Mouse (Mus musculus) embryonic facial prominence, embryonic 15.5 days (tissue): ENCODE measurements around the gene Atp1a4. TPM values are rescaled to one million over a fixed set of nuclear protein-coding genes. Genes with fewer than 3 reads are reported as not detected.
A peak's percentile ranks its signal among the peaks of the same experiment; 100 is the strongest.

Source experiments
- ATAC-seq: fragments of 200-750 bp; cut with Nextera tagmentation; 2 replicates; pipeline ENCODE4 v1.8.0; 2017; ENCODE audit warnings: low read depth, moderate TSS enrichment; ENCODE audit not compliant: insufficient number of reproducible peaks, low FRiP score, low TSS enrichment
- H3K27ac ChIP-seq: fragments of 300-500 bp; sonication (generic); replicated peaks from 2 replicates; pipeline ENCODE4 v1.5.1; 2015; ENCODE audit warnings: mild to moderate bottlenecking, inconsistent platforms
- H3K27me3 ChIP-seq: fragments of 300-500 bp; sonication (generic); 2 replicates; pipeline ENCODE4 v1.6.1; 2015; ENCODE audit warnings: inconsistent platforms
- H3K36me3 ChIP-seq: fragments of 300-500 bp; sonication (generic); 2 replicates; pipeline ENCODE4 v1.6.1; 2015; ENCODE audit warnings: mild to moderate bottlenecking, inconsistent platforms
- H3K4me1 ChIP-seq: fragments of 300-500 bp; sonication (generic); 2 replicates; pipeline ENCODE4 v1.6.1; 2015; ENCODE audit warnings: inconsistent platforms
- H3K4me2 ChIP-seq: fragments of 300-500 bp; sonication (generic); replicated peaks from 2 replicates; pipeline ENCODE4 v1.6.1; 2015; ENCODE audit warnings: mild to moderate bottlenecking, inconsistent platforms
- H3K4me3 ChIP-seq: fragments of 300-500 bp; sonication (generic); replicated peaks from 2 replicates; pipeline ENCODE4 v1.5.1; 2015; ENCODE audit warnings: mild to moderate bottlenecking, inconsistent platforms
- H3K9ac ChIP-seq: fragments of 300-500 bp; sonication (generic); 2 replicates; pipeline ENCODE4 v1.6.1; 2015; ENCODE audit warnings: inconsistent platforms
- H3K9me3 ChIP-seq: fragments of 300-500 bp; sonication (generic); replicated peaks from 2 replicates; pipeline ENCODE4 v1.6.1; 2016; ENCODE audit warnings: inconsistent platforms
- WGBS: fragments of 180-500 bp; shearing (Covaris S2); methylation state at CpG from one replicate; pipeline ENCODE4 v1.1.7; 2015; 5-methylcytosine and 5-hydroxymethylcytosine counted together
- polyA plus RNA-seq: library from polyadenylated mRNA; unstranded; fragments of >200 nt; fragmentation: Nextera tagmentation; extraction: Ambion mirVana; gene quantifications from 2 replicates; pipeline ENCODE4 v1.2.1, GENCODE M21; 2015

Atp1a4 gene
- not detected in 2 replicates for polyA plus RNA-seq

GRCm38 (mm10) chr1:172258314-172258713 lies at the start of gene Atp1a4:
Gene Atp1a4 (minus strand): TSS chr1:172258414.
- Histone ChIP-seq H3K27me3 (no peaks in the 10 kb centered on the region), H3K9ac (no peak within 1 kb of the TSS), H3K9me3 (no peaks in the 10 kb centered on the region), H3K36me3 (no peaks in the 10 kb centered on the region), H3K4me3 (no peak within 1 kb of the TSS), H3K4me2 (no peak within 1 kb of the TSS), H3K27ac (no peak within 1 kb of the TSS), H3K4me1 (no peaks in the 10 kb centered on the region)
- WGBS = 86% methylated on average over 6 of the region's 6 CpGs
- ATAC-seq = no peak

GRCm38 (mm10) chr1:172307936-172308335 lies 49.7 kb upstream of the Atp1a4 start:
- Histone ChIP-seq H3K27ac (peak overlapping the region; percentile 48; the same call in 1 of the 2 replicates), H3K4me2 (no peak overlapping the region), H3K4me1 (peaks cover 36% of the 10 kb centered on the region), H3K27me3 (no peaks in the 10 kb centered on the region), H3K9me3 (no peaks in the 10 kb centered on the region), H3K4me3 (no peak overlapping the region), H3K9ac (no peak overlapping the region), H3K36me3 (no peaks in the 10 kb centered on the region)
- ATAC-seq = no peak
- WGBS = 62% methylated on average over 10 of the region's 10 CpGs

DNA sequence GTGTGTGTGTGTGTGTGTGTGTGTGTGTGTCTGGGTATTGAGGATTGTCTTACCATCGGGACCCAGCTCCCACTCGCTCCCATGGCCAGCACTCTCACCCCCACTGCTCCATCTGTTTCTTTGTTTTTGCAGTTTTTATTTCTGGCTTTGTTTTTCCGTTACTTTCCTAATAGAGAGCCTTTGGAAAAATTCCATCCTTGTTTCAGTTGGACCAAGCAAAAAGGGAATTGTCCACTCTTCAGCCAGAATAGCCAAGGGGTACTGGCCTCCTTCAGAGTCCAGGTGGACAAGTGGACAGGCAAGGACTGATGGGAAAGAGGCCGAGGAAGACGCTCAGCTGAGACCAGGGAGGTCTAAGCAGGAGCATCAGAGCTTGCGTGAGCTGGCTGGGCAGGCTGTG lies 48.7 kb upstream of the Atp1a4 start:
- no peak for ATAC-seq
- no peaks in the 10 kb centered on the region for H3K27me3 ChIP-seq
- H3K27ac ChIP-seq = no peak overlapping the region
- no peaks in the 10 kb centered on the region for H3K36me3 ChIP-seq
- peaks cover 32% of the 10 kb centered on the region for H3K4me1 ChIP-seq
- H3K9ac ChIP-seq = no peak overlapping the region
- no peaks in the 10 kb centered on the region for H3K9me3 ChIP-seq
- H3K4me2 ChIP-seq = no peak overlapping the region
- no peak overlapping the region for H3K4me3 ChIP-seq
- 66% methylated on average over 6 of the region's 6 CpGs for WGBS

DNA sequence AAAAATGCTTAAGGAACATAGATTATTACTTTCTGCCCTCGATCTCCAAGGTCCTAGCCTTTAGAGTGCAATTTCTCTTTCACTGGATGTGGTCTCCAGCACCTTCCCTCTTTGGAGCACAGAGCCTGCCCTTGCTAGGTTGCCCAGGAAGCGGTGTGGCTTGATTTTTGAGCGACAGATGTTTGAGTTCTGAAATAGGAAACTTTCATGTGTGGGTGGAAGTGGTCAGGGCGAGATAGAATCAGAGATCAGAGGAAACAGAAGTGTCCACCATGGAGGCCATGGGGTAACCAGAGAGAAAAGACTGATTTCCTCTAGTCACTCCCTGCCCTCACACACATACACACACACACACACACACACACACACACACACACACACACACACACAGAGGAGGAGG lies 48.0 kb upstream of the Atp1a4 start:
- no peak overlapping the region for H3K4me2 ChIP-seq
- 64% methylated on average over 4 of the region's 4 CpGs for WGBS
- ATAC-seq = no peak
- peaks cover 30% of the 10 kb centered on the region for H3K4me1 ChIP-seq
- H3K4me3 ChIP-seq = no peak overlapping the region
- no peak overlapping the region for H3K9ac ChIP-seq
- H3K27ac ChIP-seq = no peak overlapping the region
- no peaks in the 10 kb centered on the region for H3K27me3 ChIP-seq
- no peaks in the 10 kb centered on the region for H3K9me3 ChIP-seq
- H3K36me3 ChIP-seq = no peaks in the 10 kb centered on the region

DNA sequence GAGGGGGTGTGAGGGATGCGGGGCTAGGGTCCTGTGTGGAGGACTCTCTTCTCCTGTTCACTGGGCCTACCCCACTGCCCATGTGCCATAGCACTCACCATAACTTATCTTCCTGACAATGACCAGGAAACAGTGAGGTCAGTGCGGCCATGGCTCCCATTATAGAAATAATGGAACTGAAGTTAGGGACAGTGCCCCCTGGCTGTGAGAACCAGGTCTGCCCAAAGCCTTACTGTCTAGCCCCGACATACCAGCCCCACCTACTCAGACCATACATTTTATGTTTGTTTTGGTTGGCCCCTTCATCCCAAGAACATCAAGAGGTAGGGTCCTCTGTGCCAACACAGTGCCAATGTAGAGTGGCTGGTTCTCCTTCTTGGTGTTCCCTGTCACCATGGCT lies 47.4 kb upstream of the Atp1a4 start:
- no peak overlapping the region for H3K4me2 ChIP-seq
- no peak for ATAC-seq
- no peaks in the 10 kb centered on the region for H3K36me3 ChIP-seq
- H3K9ac ChIP-seq = no peak overlapping the region
- H3K27ac ChIP-seq = no peak overlapping the region
- 74% methylated on average over 3 of the region's 3 CpGs for WGBS
- H3K27me3 ChIP-seq = no peaks in the 10 kb centered on the region
- H3K4me3 ChIP-seq = no peak overlapping the region
- no peaks in the 10 kb centered on the region for H3K9me3 ChIP-seq
- H3K4me1 ChIP-seq = peaks cover 31% of the 10 kb centered on the region

- no peak for ATAC-seq
- H3K36me3 ChIP-seq = no peaks in the 10 kb centered on the region
- H3K27me3 ChIP-seq = no peaks in the 10 kb centered on the region
- WGBS = 94% methylated on average over 2 of the region's 2 CpGs
- H3K27ac ChIP-seq = no peak overlapping the region
- no peaks in the 10 kb centered on the region for H3K9me3 ChIP-seq
- H3K4me1 ChIP-seq = peaks cover 27% of the 10 kb centered on the region
- no peak overlapping the region for H3K4me2 ChIP-seq
- no peak overlapping the region for H3K4me3 ChIP-seq
- no peak overlapping the region for H3K9ac ChIP-seq
These were observed 46.9 kb upstream of the Atp1a4 start for GRCm38 (mm10) chr1:172305153-172305552.

GRCm38 (mm10) chr1:172304443-172304842 lies 46.2 kb upstream of the Atp1a4 start:
- ATAC-seq = no peak
- Histone ChIP-seq H3K4me3 (no peak overlapping the region), H3K27ac (no peak overlapping the region), H3K4me1 (peaks cover 21% of the 10 kb centered on the region; the same call in 1 of the 2 replicates), H3K9ac (no peak overlapping the region), H3K36me3 (no peaks in the 10 kb centered on the region), H3K4me2 (no peak overlapping the region), H3K9me3 (no peaks in the 10 kb centered on the region), H3K27me3 (no peaks in the 10 kb centered on the region)
- WGBS = 77% methylated on average over 6 of the region's 6 CpGs

GRCm38 (mm10) chr1:172302851-172303250 lies 44.6 kb upstream of the Atp1a4 start:
- Histone ChIP-seq H3K27me3 (no peaks in the 10 kb centered on the region), H3K9ac (no peak overlapping the region), H3K4me3 (no peak overlapping the region), H3K9me3 (no peaks in the 10 kb centered on the region), H3K4me1 (peaks cover 15% of the 10 kb centered on the region), H3K36me3 (no peaks in the 10 kb centered on the region), H3K4me2 (no peak overlapping the region), H3K27ac (no peak overlapping the region)
- no peak for ATAC-seq
- 32% methylated on average over 6 of the region's 6 CpGs for WGBS

GRCm38 (mm10) chr1:172302311-172302710 lies 44.1 kb upstream of the Atp1a4 start:
- Histone ChIP-seq H3K4me3 (no peak overlapping the region), H3K9ac (no peak overlapping the region), H3K36me3 (no peaks in the 10 kb centered on the region), H3K4me1 (peaks cover 19% of the 10 kb centered on the region), H3K4me2 (no peak overlapping the region), H3K9me3 (no peaks in the 10 kb centered on the region), H3K27ac (no peak overlapping the region), H3K27me3 (no peaks in the 10 kb centered on the region)
- 64% methylated on average over 3 of the region's 3 CpGs for WGBS
- ATAC-seq = no peak

- no peak overlapping the region for H3K27ac ChIP-seq
These were observed 43.0 kb upstream of the Atp1a4 start for GRCm38 (mm10) chr1:172301180-172301579.

GRCm38 (mm10) chr1:172300247-172300646 lies 42.0 kb upstream of the Atp1a4 start:
- no peak overlapping the region for H3K4me3 ChIP-seq
- H3K9ac ChIP-seq = no peak overlapping the region
- no peak overlapping the region for H3K4me2 ChIP-seq
- H3K36me3 ChIP-seq = no peaks in the 10 kb centered on the region
- no peaks in the 10 kb centered on the region for H3K9me3 ChIP-seq
- peaks cover 35% of the 10 kb centered on the region for H3K4me1 ChIP-seq
- 71% methylated on average over 5 of the region's 5 CpGs for WGBS
- no peak overlapping the region for H3K27ac ChIP-seq
- no peaks in the 10 kb centered on the region for H3K27me3 ChIP-seq
- ATAC-seq = no peak

More at GRCm38 (mm10) chr1:172301180-172301579, 43.0 kb upstream of the Atp1a4 start:
- Histone ChIP-seq H3K4me3 (no peak overlapping the region), H3K36me3 (no peaks in the 10 kb centered on the region), H3K9ac (no peak overlapping the region), H3K9me3 (no peaks in the 10 kb centered on the region), H3K27me3 (no peaks in the 10 kb centered on the region), H3K4me1 (peaks cover 26% of the 10 kb centered on the region), H3K4me2 (no peak overlapping the region)
- WGBS = 50% methylated on average over 12 of the region's 12 CpGs
- no peak for ATAC-seq

DNA sequence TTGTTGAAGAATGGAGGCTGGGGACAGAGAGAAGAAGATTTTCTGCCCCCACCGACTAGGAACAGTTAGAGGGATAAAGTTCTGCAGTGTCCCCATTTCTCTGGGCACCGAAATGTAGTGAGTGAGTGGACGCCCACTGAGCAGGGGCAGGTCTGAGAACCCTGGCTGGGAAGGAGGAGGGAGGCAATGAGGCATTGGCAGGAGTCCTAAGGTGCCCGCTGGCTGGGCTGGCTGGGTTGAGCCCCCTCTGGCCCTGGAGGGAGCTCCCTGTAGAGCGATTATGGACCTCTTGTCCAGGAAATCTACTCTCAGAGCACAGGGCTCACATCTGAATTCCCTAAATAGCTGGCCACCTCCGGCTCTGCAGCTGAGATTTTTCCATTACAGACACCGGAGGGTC lies 41.3 kb upstream of the Atp1a4 start:
- H3K9ac ChIP-seq = no peak overlapping the region
- no peaks in the 10 kb centered on the region for H3K9me3 ChIP-seq
- no peak overlapping the region for H3K4me2 ChIP-seq
- peaks cover 37% of the 10 kb centered on the region for H3K4me1 ChIP-seq
- no peak for ATAC-seq
- no peaks in the 10 kb centered on the region for H3K36me3 ChIP-seq
- no peaks in the 10 kb centered on the region for H3K27me3 ChIP-seq
- H3K27ac ChIP-seq = no peak overlapping the region
- no peak overlapping the region for H3K4me3 ChIP-seq
- WGBS = 61% methylated on average over 7 of the region's 7 CpGs
